Mouse (Mus musculus) bone marrow, adult 2 months (tissue): ENCODE measurements around the gene Anapc5. TPM values are rescaled to one million over a fixed set of nuclear protein-coding genes. Genes with fewer than 3 reads are reported as not detected.

Experiments used
- H3K27ac ChIP-seq: fragments of 200-500 bp; 2 replicates; pipeline ENCODE4 v1.5.1; 2012; ENCODE audit warnings: low read depth, mild to moderate bottlenecking, control low read depth, inconsistent platforms, low read length; ENCODE audit not compliant: control insufficient read depth, poor library complexity, insufficient read depth
- H3K4me1 ChIP-seq: fragments of 200-500 bp; 2 replicates; pipeline ENCODE4 v1.6.1; 2011; ENCODE audit warnings: low read length; ENCODE audit not compliant: control insufficient read depth, insufficient read depth
- H3K4me3 ChIP-seq: fragments of 200-500 bp; replicated peaks from 2 replicates; pipeline ENCODE3; 2011; ENCODE audit warnings: mild to moderate bottlenecking, low read depth, low read length, control low read depth; ENCODE audit not compliant: control insufficient read depth
- CTCF ChIP-seq: fragments of 200-500 bp; IDR thresholded peaks from 2 replicates; pipeline ENCODE4 v1.5.1; 2011; ENCODE audit warnings: low read length, control low read depth; ENCODE audit not compliant: control insufficient read depth, insufficient read depth
- POLR2A ChIP-seq: fragments of 200-500 bp; IDR thresholded peaks from 2 replicates; pipeline ENCODE4 v1.6.1; 2011; ENCODE audit warnings: low read depth, mild to moderate bottlenecking, control low read depth, low read length, borderline replicate concordance; ENCODE audit not compliant: control insufficient read depth
- WGBS: fragments of 180-500 bp; shearing (Covaris S2); methylation state at CpG from one replicate; pipeline ENCODE4 v1.1.7; 2018; 5-methylcytosine and 5-hydroxymethylcytosine counted together
- polyA plus RNA-seq: library from polyadenylated mRNA; stranded (reverse); fragments of >200 nt; gene quantifications from 2 replicates; pipeline ENCODE4 v1.2.4, GENCODE M21; 2011; ENCODE audit warnings: low replicate concordance; ENCODE audit not compliant: missing spikeins, insufficient read depth, insufficient read length

Anapc5 gene
- polyA plus RNA-seq, 1 experiment: 204 TPM

GRCm38 (mm10) chr5:122775646-122776286, 45.4 kb downstream of the Anapc5 start:
- Histone ChIP-seq H3K27ac (no peak overlapping the region), H3K4me3 (no peak overlapping the region), H3K4me1 (peaks cover 4% of the 10 kb centered on the region)
- no peak for TF ChIP-seq POLR2A
- TF ChIP-seq CTCF: no peak
- 67% methylated on average over 14 of the region's 14 CpGs for WGBS

- Histone ChIP-seq H3K4me1 (peaks cover 4% of the 10 kb centered on the region; the same call in 1 of the 2 replicates), H3K27ac (no peak overlapping the region), H3K4me3 (peak overlapping the region; percentile 10)
- 45% methylated on average over 28 of the region's 28 CpGs for WGBS
- no peak for TF ChIP-seq CTCF
Measured at GRCm38 (mm10) chr5:122774743-122775611, 46.2 kb downstream of the Anapc5 start.

DNA sequence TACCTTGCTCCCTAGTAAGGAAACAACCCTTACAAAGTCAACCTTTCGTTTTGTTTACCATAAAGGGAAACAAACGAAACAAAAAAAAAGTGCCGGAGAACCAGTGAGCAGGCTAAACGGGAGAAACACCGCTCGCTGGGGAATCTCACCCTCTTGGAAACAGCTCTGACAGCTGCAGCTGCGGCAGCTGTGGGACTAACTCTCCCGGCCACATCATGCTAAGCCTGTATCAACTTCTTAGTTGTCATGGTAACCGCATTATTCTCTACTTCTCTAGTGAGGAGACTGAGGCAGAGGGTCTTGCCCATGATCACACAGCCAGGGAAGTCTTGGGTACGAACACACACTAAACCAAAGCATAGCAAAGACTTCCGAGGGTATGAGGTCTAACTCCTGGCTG, 47.4 kb downstream of the Anapc5 start:
- Histone ChIP-seq H3K4me1 (peaks cover 8% of the 10 kb centered on the region), H3K4me3 (no peak overlapping the region), H3K27ac (no peak overlapping the region)
- WGBS: 81% methylated on average over 11 of the region's 11 CpGs
- TF ChIP-seq CTCF: no peak
- no peak for TF ChIP-seq POLR2A

GRCm38 (mm10) chr5:122771428-122771827, 49.7 kb downstream of the Anapc5 start:
- 23% methylated on average over 9 of the region's 9 CpGs for WGBS
- TF ChIP-seq CTCF (no peak), POLR2A (no peak)
- no peak overlapping the region for H3K27ac ChIP-seq
- H3K4me1 ChIP-seq: peaks cover 10% of the 10 kb centered on the region
- no peak overlapping the region for H3K4me3 ChIP-seq

DNA sequence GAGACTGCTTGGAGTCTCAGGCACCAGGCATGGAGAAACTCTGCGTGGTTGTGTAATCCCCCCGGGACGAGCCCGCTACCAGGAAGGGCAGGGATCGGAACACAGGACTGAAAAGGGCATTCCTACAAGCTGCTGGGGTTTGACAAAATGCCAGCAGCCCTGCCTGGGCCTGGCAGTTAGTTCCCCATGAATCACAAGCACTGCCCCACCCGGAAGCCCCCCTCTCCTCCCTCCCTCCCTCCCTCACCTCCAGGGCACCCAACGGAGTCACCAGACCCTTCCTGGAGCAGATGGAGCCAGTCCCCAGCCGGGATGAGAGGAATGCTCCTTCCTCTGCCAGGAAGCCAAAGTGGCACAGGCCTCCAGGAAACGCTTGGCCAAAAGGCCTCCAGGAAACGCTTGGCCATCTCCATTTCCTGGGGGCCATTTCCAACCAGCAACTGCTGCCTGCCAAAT, 50.3 kb downstream of the Anapc5 start:
- TF ChIP-seq POLR2A (no peak), CTCF (no peak)
- Histone ChIP-seq H3K4me1 (peaks cover 10% of the 10 kb centered on the region), H3K4me3 (no peak overlapping the region), H3K27ac (peak overlapping the region; percentile 68)
- 4% methylated on average over 10 of the region's 10 CpGs for WGBS

DNA sequence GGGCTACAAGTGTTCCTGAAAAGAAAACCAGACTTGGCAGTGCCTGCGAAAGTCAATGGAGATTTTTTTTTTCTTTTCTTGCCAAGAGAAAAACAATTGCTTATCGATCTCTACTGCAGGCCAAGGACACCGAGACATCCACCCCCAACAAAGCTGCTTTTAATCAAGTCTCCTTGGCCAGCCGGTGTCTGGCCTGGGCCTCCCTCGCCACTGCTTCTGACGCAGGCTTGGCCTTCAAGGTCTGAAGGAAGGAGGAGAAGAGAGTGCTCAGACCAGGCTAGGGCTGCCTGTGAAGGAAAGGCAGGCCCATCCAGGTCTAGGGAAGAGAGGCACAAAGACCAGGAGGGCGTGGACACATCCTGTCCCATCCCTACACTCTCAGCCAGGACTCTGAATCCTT, 50.8 kb downstream of the Anapc5 start:
- TF ChIP-seq POLR2A (no peak), CTCF (no peak)
- Histone ChIP-seq H3K27ac (peak overlapping the region; percentile 68), H3K4me3 (no peak overlapping the region), H3K4me1 (peaks cover 9% of the 10 kb centered on the region)
- 22% methylated on average over 7 of the region's 7 CpGs for WGBS

DNA sequence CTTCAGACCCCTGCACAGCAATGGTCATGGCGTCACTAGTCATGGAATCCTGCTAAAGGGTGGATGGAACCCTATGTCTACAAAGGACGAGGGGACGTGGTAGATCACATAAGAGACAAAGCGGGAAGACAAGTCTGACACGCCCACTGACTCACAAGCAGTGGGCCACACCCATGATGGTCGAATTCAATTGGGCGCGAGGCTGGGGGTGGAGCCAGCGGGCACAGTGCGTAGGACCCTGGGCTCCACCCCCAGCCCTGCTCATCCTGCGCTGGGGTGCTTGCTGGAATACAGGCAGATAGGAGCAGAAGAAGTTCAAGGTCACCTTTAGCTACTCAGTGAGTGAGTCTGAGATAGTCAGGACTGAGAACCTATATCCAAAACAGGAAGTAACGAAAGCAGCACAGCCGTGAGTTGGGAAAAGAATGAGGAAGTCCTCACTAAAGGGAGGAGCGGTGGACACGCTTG, 52.0 kb downstream of the Anapc5 start:
- peaks cover 8% of the 10 kb centered on the region for H3K4me1 ChIP-seq
- WGBS: 39% methylated on average over 15 of the region's 15 CpGs
- H3K4me3 ChIP-seq: no peak overlapping the region
- H3K27ac ChIP-seq: peak overlapping the region; percentile 53
- TF ChIP-seq CTCF (no peak), POLR2A (no peak)

DNA sequence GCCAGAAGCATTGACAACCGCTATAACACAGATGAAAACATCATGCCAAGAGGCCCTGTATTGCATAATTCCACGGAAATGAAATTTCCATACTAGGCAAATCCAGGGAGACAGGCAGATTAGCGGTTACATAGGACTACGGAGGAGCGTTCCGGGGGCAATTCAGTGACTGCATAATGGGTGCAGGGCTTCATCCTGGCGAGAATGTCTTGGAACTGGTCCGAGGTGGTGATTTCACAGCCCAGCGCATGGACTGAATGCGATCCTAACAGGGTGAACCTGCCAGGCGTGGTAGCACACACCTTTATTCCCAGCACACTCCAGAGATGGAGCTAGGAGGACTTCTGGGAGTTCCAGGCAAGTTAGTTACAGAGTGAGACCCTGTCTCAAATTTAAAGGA, 53.9 kb downstream of the Anapc5 start:
- 87% methylated on average over 11 of the region's 11 CpGs for WGBS
- no peak overlapping the region for H3K27ac ChIP-seq
- no peak overlapping the region for H3K4me3 ChIP-seq
- TF ChIP-seq CTCF (no peak), POLR2A (no peak)
- H3K4me1 ChIP-seq: peaks cover 8% of the 10 kb centered on the region

- WGBS: 82% methylated on average over 10 of the region's 10 CpGs
- H3K27ac ChIP-seq: no peak overlapping the region
- peaks cover 8% of the 10 kb centered on the region for H3K4me1 ChIP-seq
- no peak overlapping the region for H3K4me3 ChIP-seq
- TF ChIP-seq POLR2A: 0 out of 2 replicates have a peak, but pooled peaks have one; percentile 2
- TF ChIP-seq CTCF: peak; percentile 33; the same call in 1 of the 2 replicates
Measured at GRCm38 (mm10) chr5:122764032-122764464, 57.1 kb downstream of the Anapc5 start.
